Mouse (Mus musculus) lung, postnatal 4 days (tissue): ENCODE data around the gene Notch1.

ENCODE experiments used
- DNase-seq, 2 experiments: peaks; one replicate each; pipeline ENCODE4 v3.0.0; 2021

The Notch1 gene

DNA sequence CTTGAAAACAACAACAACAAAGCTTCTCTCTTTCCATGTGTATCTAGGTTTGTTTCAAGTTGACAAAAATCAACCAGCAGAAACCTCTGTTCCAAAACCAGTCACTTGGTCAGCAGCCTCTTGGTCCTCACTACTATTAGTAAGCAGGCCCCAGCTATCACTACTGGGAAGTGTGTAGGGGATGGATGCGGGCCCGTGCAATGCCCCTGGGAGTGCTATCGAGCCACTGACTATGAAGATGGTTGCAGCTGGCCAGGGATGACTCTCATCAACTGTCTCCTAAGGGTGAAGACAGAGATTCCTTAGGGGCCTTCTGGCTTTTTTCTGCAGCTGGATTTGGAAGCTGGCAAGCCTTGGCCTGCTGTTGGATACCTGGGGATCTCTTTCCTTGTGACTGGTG lies 13.4 kb upstream of the Notch1 start:
- DNase-seq, result no peak

DNA sequence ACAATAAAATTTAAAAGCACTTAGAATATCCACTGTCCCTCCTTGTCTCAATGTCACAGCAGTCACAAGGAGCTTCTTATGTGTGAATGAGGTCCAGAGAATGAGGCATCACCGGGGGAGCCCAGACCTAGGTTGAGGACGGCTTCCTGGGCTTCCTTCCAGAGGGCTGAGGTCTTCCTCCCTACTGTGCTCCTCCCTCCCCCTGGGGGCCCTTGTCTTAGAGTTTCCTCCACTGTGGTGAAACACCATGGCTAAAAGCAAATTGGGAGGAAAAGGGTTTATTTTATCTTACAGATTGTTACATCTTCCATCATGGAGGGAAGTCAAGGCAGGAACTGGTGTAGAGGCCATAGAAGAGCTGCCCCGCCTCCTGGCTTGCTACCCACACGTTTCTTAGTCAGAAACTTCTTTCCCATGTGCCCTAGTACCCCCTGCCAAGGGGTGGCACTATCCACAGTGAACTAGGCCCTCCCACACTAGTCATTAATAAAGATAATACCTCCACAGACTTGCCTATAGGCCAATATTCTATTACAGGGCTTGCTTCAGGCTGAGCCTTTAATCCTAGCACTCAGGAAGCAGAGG lies 12.8 kb upstream of the Notch1 start:
- no peak for DNase-seq

DNA sequence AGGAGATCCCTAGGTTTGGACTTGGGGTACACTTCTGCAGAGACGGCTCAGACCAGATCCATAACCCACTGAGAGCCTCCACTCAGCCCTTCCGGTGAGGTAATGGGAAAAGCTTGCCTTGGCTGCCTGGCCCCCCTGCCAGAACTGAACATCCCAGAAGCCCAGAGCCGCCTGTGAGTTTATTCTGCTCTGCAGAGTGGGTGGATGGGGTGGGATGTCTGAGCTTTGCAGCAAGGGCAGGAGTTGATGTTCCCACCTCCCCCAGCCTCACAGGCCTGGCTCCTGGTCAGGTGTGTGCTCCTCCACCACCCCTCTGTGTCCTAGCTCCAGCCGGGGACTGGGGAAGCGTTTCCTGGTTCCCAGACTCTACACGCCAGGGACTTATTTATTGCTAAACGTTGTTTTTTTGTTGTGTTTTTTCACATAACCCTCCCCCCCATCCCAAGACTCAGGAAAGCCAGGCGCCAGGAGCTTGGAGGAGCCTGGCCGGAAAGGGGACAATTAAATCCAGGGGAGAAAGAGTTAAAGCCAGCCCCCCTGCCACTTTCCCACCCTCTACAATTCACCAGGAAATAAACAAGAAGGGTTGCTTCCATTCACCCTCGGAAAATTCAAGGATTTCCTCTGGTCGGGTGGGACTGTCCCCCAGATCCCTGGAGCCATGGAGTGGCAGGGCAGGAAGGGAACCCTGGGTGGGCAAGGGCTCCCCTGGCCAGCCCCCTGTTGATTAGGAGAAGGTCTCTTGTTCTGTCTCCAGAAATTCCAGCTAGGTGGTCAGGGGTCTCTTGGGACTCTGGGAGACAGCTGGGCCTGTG lies 10.2 kb upstream of the Notch1 start:
- DNase-seq, result peak; percentile 51 to 71

DNA sequence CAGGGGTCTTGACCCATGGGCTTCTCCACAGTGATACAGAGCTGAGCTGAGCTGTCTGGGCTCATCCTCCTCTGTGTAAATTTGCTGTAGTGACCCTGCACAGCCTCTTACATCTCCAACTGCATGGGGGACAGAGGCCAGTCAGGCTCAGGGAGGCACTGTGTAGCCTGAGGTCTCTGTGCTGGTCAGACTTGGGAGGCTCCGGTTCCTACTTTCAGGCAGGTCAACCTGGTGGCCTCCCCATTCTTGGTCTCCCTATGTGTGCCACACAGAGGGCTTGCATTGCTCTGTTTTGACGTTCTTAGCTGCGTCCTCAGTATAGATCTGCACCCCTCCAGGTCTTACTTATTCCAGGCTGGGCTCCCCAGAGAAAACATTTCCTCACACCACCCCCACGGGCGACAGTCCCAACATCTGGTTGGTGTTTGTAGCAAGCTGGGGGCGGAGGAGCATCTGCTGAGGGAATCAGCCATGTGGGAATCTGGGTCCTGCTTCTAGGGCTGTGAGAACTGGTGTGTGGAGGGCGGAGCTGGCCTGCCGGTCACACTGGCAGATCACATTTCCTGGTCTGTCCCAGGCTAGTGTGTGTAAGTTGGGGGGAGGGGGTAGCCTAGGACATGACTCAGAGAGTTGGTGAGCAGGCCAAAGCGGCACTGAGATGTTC lies 9.0 kb upstream of the Notch1 start:
- peak; percentile 75 to 91 for DNase-seq

DNA sequence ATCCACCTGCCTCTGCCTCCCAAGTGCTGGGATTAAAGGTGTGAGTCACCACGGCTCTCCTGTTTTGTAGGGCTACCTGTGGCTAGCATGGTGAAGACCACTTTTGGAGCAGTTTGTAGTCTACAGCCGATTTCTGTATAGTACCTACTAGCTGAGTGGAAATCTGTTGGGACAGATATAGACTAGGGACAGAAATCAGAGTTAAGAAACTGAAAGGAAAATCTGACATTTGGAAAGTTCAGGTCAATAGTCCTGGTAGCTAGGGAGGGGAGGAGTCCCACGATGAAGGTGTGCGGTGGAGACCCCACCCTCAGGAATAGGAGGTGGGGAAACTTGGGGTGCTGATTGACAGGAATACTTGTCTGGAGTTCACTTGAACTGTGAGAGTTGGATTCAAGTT lies 5.9 kb upstream of the Notch1 start:
- DNase-seq, result no peak

DNA sequence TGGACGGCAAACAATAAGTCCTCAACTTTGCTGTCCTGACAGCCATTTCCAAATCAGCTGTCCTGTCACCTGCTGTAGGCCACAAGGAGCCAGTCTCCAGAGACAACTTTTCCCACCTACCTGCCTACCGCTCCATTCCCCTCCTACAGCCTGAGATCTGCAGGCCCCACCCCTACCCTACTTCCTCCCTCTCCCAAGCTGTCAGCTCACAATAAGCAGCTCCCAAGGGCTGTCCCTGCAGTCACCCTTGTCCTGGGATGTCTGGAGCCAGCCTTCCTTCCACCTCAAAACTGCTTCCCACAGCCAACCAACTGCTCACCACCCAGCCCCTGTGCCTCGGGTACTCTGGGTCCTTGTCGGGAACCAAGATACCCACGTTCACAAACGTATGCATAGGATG lies 3.3 kb upstream of the Notch1 start:
- DNase-seq, result no peak

DNA sequence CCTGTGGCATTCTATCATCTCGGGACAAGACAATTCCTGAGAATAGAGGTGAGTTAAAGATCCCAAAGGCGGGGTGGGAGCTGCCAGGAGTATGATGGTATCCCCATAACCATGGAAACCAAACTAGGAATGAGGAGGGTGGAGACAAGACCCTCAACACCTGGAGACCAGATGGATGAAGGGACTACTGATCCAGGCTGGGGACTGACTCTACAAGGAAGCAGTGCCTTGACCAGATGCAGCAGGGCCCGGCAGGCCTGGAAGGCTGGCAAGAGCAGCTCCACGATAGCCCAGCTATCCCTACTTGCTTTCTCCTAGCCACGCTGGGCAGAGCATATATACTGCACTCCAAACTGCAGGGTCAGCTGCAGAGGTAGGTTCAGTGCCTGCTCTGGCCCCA lies 524 bp upstream of the Notch1 start:
- DNase-seq, result no peak

DNA sequence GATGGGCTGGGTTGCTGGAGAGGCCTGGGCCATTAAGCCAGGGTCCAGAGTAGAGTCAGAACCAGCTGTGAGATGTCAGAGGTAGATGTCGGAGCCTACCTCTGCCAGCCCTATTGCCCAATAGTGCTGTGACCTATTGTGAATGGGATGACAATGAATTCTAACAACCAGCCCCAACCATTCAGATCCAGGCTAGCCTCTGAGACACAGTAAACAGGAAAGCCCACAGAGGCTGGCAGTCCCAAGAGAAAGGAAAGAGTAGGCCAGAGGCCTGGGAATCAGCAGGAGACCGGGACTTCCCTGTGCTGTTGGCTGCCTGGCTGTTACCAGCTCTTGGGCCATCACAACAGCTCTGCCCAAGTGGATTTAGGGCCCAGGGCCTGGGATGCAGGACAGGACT lies 1.1 kb downstream of the Notch1 start:
- no peak for DNase-seq

DNA sequence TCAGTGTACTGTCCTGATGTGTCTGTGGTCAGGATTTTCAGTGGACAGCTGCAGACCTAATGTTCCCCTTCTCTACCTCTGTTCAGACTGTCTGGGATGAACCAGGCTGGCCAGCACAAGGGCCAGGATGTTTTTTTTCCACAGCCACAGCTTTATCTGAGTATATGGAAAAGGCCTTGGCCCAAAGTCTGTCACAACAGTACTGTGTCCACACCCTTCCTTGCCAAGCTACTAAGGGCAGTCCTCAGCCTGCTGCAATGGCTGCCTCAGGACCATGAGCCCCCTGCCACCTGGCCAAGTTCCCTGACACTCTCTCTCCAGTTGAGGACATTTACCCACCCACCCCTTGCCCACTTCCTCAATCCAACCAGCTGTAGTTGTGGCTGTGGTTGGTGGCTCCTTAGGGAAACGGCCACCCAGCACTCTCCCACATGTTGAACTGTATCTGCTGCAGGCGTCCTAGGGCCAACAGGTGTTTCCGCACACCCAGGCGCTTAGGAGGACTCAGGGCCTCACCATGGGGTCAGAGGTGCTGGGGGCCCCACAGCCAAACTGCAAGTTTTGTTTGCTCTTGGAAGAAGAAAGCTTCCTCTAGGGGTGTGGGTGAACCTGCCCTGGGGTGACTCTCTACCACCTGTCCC lies 3.2 kb downstream of the Notch1 start:
- DNase-seq, result no peak

DNA sequence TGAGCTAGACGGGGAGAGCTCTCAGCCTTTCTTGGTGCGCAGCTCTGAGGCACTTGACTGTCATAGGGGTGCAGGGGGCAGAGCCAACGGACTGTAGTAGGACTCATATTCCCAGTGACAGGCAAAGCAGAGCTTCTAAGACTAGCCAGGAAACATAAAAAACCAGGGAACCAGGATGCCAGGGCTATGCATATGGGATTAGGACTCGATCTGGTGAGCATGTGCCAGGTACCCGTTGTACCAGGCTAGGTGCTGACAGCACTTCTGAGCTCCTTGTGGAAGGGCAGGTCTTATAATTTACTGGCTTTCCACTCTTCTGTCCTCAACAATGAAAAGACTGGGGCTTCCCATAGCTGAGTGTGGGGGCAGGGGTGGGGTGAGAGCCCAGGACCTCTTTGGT lies 7.8 kb downstream of the Notch1 start:
- no peak for DNase-seq

DNA sequence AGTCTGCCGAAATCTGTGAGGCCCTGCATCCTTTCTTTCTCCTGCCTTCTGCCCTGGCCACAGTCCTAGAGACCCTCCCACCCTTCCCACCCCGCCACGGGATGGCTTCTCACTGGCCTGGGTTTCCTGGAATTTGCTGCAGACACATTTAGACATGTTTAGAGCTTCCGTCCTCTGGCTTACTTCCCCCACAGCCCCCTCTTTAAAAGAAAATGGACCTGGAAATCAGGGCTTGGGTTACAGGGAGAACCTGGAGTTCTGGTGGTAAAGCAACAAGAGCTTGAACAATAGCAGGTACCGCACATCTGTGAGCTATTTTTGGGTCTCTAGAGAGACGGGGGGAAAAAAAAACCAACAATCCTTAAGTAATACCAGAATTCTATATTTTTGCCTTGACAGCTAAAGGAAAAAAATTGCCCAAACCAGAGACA lies 8.5 kb downstream of the Notch1 start:
- no peak for DNase-seq

DNA sequence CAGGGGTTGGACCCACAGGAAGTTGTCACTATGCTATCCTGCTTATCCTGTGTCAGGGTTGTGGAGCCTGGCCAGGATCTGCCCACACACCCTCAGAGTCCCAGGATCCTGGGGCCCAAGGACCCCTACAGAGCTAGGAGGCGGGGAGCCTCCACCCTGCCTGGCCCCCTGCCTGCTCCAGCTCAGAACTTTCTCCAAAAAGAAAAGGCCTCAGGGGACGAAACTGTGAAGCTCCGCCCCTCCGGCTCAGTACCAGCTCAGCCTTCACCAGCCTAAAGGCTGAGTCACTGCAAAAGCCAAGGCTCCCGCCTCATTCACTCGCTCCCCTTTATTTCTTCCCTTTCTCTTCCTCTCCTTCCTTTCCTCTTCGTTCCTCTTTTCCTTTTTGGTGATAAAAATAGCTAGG lies 9.0 kb downstream of the Notch1 start:
- DNase-seq, result peak; percentile 77 to 85

DNA sequence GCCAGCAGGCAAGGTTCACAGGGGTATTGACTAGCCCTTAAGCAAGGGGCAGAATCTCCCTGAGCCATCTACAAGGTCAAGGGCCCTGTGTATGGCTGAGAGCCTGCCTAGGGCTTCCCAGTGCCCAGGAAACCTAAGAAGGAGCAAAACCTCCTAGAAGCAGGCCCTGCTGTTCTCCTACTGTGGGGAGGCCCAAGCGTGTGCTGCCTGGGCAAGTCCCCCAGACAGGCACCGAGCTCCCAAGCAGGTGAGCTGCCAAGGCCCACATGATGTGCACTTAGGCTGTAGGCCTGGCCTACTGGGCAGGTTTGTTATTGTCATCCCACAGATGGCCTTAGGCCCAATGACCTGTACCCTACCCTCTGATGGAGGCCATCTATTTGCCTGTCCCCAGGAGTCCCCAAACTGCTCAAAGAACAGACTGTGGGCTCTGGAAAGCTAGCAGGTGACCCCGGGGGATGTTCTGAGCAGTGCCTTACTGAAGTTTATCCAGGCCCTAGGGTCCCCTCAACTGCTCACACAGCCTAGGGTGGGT lies 9.7 kb downstream of the Notch1 start:
- no peak for DNase-seq

DNA sequence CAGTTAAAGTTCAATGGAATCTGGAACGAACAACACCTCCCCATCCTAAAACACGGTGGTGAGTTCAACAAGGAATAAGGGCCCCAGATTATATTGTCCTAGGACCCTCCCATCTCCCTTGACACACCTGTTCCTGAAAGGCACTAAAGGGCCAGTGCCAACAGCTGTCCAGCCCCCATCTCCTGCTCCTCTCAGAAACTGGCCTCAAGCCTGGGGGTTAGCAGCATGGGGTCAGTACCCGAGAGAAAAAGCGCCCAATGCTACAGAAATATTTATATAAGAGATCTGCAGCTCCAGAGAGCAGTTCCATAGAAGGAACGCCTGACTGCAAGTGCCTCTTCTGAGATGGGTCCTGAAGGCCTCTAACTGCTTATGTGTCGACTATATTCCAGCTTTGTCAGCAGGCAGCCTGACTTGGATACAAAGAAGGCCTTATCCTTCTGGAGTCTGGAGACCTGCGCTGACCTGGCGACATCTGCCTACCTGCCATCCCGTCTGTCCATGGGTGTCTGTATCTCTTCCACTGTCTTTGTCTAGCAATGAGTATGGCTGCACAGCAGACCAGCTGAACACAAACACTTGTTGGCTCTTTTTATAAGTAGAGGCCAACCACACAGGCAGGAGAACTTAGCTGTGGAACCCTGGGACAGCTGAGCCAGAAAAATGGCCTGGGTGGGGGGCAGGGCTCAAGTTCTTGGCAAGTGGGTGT lies 11.5 kb downstream of the Notch1 start:
- peak in 1 of 2 experiments; percentile 21 for DNase-seq

DNA sequence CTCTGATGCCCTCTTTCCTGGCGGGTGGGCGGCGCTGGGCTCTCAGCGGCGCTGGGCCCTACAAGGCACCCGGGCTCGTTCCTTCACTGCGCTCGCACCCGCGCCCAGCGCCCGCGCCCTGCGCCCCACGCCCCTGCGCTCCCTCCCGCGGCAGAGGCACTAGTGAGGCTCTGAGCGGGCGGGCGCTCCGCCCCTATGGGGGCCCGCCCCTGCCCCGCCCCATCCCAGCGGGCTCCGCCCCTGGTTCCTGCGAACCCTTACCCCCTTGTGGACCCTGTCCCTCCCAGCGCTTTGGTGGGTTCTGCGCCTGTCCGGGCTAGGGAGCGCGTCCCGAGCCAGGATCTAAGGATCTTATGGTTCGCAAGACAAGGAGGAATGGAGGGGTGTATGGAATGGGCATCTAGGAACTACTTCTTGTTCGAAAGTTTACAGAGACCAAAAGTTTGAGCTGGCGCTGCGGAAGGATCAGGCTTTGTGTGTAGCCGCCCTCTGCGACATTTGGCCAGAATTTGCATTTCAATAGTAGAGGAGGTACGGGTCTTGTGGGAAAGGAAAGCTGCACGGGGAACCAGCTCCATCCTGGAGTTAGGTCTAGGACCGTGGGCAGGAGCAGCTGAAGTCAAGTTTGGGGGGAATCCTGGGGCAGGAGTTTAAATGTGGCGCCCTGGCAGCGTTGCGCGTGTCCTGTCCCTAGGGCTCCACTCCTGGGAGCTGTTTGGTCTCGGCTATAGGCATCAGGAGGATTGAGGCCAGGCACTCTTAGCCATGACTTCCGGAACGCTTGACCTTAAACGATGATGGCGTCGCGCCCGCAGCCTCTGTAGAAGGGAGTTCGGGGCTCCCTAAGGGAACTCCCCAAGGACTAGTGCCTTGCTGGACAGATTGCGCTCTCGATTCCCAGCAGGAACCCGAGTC lies 12.5 kb downstream of the Notch1 start:
- peak; percentile 89 to 93 for DNase-seq

DNA sequence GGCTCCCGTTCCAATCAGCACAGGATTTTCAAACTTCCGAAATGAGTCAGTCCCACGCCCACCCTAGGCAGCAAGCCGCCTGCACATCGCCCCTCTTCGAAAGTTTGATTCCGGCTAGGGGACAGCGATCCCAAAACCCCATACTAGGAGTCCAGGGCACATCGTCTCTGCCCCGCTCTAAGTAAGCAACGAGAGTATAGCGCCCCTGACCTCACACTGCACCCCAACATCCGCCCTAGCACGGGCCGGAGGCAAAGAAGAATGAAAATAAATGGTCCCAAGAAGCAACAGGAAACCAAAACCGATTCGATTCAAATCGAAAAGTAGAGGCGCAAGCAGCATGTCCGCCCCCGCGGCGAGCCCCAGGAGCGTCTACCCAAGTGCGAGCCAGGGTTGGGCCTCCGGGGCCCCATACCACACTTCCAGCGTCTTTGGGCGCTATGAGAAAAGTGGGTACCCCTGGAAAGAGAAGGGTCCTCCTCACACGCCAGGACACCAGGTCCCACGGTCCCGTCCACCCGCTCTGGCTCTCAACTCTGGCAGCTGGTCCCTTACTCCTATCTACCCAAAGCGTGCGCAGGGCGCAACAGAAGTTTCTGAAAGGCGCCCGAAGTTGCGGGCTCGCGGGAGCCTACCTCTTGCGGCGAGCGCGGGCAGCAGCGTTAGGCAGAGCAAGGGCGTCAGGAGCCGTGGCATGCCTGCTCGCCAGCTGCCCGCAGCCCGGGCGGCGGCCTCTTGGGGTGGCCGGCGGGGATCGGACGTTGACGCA lies 13.4 kb downstream of the Notch1 start:
- DNase-seq, result peak; percentile 58 to 59

DNA sequence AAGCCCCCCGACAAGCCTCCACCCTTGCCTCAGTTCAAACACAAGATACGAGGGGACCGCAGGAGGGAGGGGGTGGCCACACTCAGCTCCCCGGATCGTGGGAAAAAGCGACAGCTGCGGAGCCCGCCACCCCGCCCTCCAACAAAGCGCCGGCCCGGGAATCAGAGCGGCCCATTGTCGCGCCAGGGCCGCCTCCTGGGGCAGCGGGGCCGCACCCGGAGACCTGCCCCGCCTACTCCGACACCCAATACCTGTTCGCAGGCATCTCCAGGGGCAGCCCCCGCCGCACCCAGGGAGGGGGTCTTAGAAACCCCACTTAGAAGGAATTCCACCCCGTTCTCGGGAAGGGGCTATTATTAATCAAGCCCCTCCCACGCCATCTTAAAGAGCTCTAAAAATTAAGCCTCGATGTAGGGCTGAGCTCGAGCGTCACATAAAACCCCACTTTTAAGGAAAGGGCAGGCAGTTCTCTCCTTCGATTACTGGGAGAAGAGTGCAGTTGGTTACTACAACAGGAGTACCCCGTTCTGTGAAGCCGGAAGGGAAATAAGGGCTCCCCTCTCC lies 14.1 kb downstream of the Notch1 start:
- peak; percentile 71 to 81 for DNase-seq

DNA sequence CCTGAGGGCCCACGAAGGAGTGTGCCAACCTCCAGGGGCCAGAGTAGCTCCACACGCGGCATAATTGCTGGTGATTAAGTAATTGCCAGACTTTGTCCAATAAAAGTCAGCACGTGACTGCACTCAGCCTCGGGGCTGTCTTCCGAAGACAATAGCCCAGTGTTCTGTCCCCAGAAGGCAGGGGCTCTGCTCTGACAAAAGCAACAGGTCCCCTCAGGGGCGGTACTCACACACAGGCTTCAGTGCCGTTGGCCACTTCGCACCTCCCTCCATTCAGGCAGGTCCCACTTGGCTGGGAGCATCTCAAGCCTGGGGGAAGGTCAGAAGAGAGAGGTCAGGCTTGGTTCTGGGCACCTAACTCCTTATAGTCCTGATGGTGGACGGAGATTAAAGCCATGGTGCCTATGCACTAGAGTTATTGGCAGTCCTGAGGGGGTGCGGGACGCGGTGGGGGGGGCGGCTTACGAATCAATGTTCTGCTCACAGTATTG lies 14.8 kb downstream of the Notch1 start:
- peak in 1 of 2 experiments; percentile 53 for DNase-seq

DNA sequence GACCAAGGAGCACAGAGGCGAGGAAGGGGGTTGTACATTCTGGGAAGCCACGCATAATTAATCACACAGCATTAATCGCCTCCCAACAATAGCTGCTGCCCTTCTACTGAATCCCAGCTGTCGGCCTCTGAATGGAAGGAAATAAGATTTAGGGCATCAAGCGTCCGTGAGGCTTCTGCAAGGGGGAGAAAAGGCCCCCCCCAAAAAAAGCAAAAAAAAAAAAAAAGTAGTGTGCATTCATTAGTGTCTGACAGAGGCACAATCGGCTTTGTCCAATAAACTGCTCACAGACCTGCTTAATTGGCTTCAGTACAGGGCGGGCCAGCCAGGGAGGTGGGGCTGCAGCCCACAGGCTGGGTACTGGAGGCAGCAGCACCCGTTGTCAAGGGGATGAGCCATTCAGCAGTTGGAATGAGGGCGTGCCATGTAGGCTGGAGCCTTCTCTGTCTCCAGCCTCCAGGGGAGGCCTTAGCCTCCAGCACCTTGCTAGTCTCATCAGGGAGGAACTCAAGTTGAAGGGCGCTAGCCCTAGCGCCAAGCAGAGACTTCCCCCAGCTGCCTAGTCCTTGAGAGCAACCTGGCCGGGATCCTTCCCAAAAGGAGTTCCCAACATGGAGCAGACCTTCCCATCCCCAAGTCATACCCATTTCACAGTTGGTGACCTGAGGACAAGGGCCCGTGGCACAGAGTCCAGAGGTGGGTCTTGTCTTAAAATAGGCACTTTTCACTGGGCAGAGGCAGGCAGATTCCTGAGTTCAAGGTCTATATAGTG lies 15.7 kb downstream of the Notch1 start:
- DNase-seq, result peak; percentile 64 to 87
